Mouse (Mus musculus) kidney, adult 2 months (tissue): ENCODE data around the gene Spata25. TPM values are rescaled to one million over a fixed set of nuclear protein-coding genes. Genes with fewer than 3 reads are reported as not detected.
"Not testable (repeated sequence)": the region's sequence is repeated elsewhere in the genome, so short reads cannot be mapped to it uniquely, and the experiment has no call there.

Experiments
- DNase-seq: peaks from one replicate; pipeline ENCODE4 v3.0.0; 2021
- H3K27ac ChIP-seq: fragments of 200-500 bp; 2 replicates; pipeline ENCODE4 v1.5.1; 2012; ENCODE audit warnings: low read depth, low read length, control low read depth, inconsistent platforms; ENCODE audit not compliant: insufficient read depth
- H3K27me3 ChIP-seq: fragments of 200-500 bp; replicated peaks from 2 replicates; pipeline ENCODE4 v1.6.1; 2012; ENCODE audit warnings: mild to moderate bottlenecking, moderate library complexity, low read length, inconsistent platforms; ENCODE audit not compliant: control insufficient read depth, insufficient read depth
- H3K36me3 ChIP-seq: fragments of 200-500 bp; 2 replicates; pipeline ENCODE4 v1.6.1; 2012; ENCODE audit warnings: mild to moderate bottlenecking, moderate library complexity, low read length, inconsistent platforms; ENCODE audit not compliant: control insufficient read depth, insufficient read depth
- H3K4me1 ChIP-seq: fragments of 200-500 bp; 2 replicates; pipeline ENCODE4 v1.6.1; 2011; ENCODE audit warnings: low read length; ENCODE audit not compliant: control insufficient read depth, insufficient read depth
- H3K4me3 ChIP-seq: fragments of 200-500 bp; 2 replicates; pipeline ENCODE4 v1.5.1; 2011; ENCODE audit warnings: mild to moderate bottlenecking, low read depth, low read length, control low read depth; ENCODE audit not compliant: insufficient read depth
- CTCF ChIP-seq: fragments of 200-500 bp; conservative IDR thresholded peaks from 2 replicates; pipeline ENCODE4 v1.5.1; 2011; ENCODE audit warnings: low read depth, mild to moderate bottlenecking, control low read depth, low read length, moderate library complexity, mixed read lengths; ENCODE audit not compliant: insufficient read depth, insufficient read length
- POLR2A ChIP-seq: fragments of 200-500 bp; IDR thresholded peaks from one replicate; pipeline ENCODE4 v1.6.1; 2011; ENCODE audit warnings: low read depth, low read length, control low read depth
- WGBS: fragments of 180-500 bp; shearing (Covaris S2); methylation state at CpG from one replicate; pipeline ENCODE4 v1.1.7; 2018; 5-methylcytosine and 5-hydroxymethylcytosine counted together
- polyA plus RNA-seq: library from polyadenylated mRNA; depleted of rRNA; stranded (reverse); fragments of >200 nt; gene quantifications from 2 replicates; pipeline ENCODE4 v1.2.3, GENCODE M21; 2012

Spata25 gene
- polyA plus RNA-seq, 1 experiment: not detected

DNA sequence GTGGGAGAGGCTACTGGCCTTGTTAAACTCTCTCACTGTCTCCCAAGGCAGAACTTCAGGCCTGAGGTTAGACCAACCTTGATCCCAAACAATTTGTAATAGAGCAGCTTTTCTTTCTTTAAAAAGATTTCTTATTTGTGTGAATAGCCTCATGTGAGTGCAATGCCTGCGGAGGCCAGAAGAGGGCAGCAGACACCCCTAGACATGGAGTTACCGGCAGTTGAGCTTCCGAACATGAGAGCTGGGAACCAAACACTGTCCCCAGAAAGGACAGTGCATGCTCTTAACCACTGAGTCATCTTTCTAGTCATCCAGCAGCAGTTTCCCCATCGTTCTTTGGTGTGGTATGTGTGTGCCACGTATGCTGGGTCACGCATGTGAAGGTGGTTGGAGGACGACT is 39.2 kb upstream of the Spata25 start:
- Histone ChIP-seq H3K4me3 (no peak overlapping the region), H3K4me1 (no peaks in the 10 kb centered on the region), H3K27me3 (no peaks in the 10 kb centered on the region), H3K36me3 (no peaks in the 10 kb centered on the region), H3K27ac (peak overlapping the region; percentile 29; the same call in 1 of the 2 replicates)
- WGBS: 93% methylated on average over 7 of the region's 7 CpGs
- TF ChIP-seq POLR2A: no peak
- peak; percentile 57 for TF ChIP-seq CTCF
- DNase-seq: peak; percentile 31

DNA sequence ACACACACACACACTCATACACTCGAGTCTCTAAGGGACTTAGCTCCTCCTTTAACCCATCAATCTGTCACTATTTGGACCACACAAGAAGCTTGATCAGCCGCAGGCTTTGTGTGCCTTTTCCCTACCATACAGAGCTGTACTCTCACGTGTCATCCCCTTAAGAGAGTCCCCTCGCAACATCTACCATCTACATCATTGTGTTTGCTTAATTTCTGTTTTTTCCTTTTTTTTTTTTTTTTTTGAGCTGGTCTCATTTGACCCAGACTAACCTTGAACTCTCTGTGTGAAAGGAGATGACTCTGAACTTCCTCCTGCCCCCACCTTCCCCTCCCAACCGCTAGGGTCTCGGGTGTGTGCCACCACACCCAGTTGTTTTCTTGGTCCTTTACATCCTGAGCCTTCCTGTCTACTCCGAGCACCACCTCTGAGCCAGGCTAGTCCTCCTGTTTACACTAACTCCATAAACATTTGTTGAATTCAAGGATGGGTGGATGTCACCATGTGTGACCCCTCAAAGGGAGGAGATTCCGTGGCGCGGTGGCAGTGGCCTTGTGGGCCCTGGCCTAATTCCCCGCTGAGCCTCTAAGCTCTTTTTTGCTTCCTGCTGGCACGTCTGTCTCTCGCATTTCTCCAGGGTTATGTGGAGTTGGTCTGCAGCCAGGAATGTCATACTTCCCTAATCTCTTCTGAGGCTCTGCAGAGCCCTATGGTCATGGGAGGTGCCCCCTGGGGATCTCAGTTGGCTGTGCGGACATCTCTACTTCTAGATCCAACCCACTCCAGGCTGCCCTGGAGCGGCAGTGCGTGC is 38.6 kb upstream of the Spata25 start:
- Histone ChIP-seq H3K27me3 (no peaks in the 10 kb centered on the region), H3K4me1 (no peaks in the 10 kb centered on the region), H3K4me3 (no peak overlapping the region), H3K27ac (peak overlapping the region; percentile 29; the same call in 1 of the 2 replicates), H3K36me3 (no peaks in the 10 kb centered on the region)
- DNase-seq: peak; percentile 80
- TF ChIP-seq POLR2A (no peak), CTCF (no peak)
- WGBS: 34% methylated on average over 16 of the region's 16 CpGs

DNA sequence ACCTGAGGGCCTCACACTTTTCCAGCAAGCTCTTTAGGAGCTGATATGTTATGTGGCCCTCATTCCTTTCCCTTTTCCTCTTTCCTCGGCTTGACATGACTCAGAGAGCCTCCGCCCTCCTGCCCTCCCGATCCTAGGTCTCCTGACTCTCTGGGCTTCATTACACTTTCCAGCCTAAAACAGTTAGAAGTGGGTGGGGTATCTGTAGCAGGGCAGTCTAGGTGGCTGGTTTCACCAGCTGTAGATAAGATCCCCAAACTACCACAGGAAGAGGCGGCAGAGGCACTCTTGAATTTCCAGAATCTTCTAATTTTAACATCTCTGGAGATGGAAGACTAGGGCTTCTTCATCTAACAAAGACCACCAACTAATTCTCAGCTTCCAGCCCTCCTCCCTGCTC is 36.3 kb upstream of the Spata25 start:
- TF ChIP-seq CTCF: no peak
- TF ChIP-seq POLR2A: no peak

DNA sequence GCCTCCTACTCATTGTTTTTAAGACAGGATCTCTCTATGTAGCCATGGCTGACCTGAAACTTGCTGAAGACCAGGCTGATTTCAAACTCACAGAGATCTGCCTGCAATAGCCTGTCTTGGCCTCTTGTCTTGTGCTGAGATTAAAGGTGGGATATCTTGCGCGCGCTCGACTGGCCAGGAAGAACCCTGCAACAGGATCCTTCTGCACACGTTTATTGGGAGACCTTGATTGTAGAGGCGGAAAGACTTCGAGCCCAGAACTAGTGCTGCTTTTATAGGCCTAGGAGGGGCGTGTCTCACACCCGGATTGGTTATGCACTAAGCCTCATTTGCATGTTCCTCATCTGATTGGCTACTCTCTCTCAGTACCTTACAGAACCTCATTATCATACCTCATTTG is 35.1 kb upstream of the Spata25 start:
- not testable (repeated sequence) for H3K4me1 ChIP-seq, H3K27ac ChIP-seq, DNase-seq, H3K27me3 ChIP-seq, H3K4me3 ChIP-seq, H3K36me3 ChIP-seq
- WGBS: 85% methylated on average over 8 of the region's 9 CpGs

More for the DNA sequence above, 36.3 kb upstream of the Spata25 start:
- no peaks in the 10 kb centered on the region for H3K27me3 ChIP-seq
- H3K36me3 ChIP-seq: no peaks in the 10 kb centered on the region
- 70% methylated on average over 4 of the region's 4 CpGs for WGBS
- H3K27ac ChIP-seq: no peak overlapping the region
- H3K4me3 ChIP-seq: no peak overlapping the region
- DNase-seq: no peak
- no peaks in the 10 kb centered on the region for H3K4me1 ChIP-seq

DNA sequence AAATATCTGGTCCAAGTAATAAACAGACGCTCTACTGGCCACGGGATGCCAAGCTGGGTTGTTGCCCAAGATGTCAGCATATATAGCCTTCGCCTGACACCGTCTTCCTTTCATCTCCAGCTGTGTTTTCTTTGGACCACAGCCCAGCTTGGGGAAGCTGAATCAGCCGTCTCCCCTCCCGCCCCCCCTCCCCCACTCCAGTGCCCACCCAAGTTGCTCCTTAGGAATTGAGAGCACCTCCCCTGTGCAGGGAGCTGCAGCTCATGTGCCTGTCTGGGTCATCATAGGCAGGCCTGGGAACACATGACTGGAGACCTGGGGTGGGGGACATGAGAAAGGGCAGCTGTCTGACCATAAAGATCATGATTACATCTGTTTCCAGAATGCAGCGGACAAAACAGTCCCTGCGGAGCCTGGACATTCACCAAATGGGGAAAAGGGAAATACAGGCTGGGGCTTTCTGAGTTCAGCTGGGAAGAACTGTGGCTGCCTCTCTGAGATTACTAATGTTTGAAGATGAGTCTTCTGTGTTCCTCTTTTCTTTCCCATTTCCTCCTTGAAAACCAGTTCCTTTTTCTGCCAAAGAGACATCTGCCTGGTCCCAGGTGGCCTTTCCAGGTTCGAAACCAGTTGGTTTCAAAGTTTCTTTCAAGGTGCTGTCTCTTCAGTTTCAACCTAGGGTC is 34.0 kb upstream of the Spata25 start:
- peak; percentile 72 for DNase-seq
- no peak overlapping the region for H3K4me3 ChIP-seq
- TF ChIP-seq CTCF (no peak), POLR2A (no peak)
- WGBS: 33% methylated on average over 9 of the region's 9 CpGs
- peaks cover 1% of the 10 kb centered on the region; the same call in 1 of the 2 replicates for H3K27me3 ChIP-seq
- H3K36me3 ChIP-seq: no peaks in the 10 kb centered on the region
- no peaks in the 10 kb centered on the region for H3K4me1 ChIP-seq
- peak overlapping the region; percentile 54; the same call in 1 of the 2 replicates for H3K27ac ChIP-seq

DNA sequence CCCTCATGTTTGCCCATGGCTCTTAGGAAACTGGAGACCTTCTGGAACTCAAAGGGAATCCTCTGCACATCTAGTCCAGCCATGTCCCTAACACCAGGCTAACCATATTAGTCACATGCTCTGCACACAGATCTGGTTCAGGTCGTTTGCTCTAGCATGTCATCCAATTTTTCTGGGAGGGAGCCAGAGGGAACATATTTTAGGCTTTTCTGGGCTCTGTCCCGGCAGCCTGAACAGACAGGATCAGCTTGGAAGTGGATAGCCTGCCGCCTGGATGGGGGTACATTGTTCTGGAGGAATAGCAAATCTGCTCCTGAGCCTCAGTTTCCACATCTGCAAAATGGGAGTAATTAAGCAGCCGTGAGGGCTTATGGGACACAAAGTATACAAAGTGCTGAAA is 32.8 kb upstream of the Spata25 start:
- H3K27ac ChIP-seq: no peak overlapping the region
- TF ChIP-seq CTCF (no peak), POLR2A (no peak)
- no peak overlapping the region for H3K4me3 ChIP-seq
- peaks cover 1% of the 10 kb centered on the region; the same call in 1 of the 2 replicates for H3K27me3 ChIP-seq
- H3K36me3 ChIP-seq: no peaks in the 10 kb centered on the region
- DNase-seq: no peak
- H3K4me1 ChIP-seq: no peaks in the 10 kb centered on the region
- 67% methylated on average over 4 of the region's 4 CpGs for WGBS
